Mouse (Mus musculus) stomach, postnatal 0 days (tissue): ENCODE measurements around the gene Tmem239.

Experiments
- CTCF ChIP-seq: IDR thresholded peaks from 2 replicates; pipeline ENCODE4 v1.5.1; 2016; ENCODE audit warnings: antibody characterized with exemption, low read depth, mild to moderate bottlenecking, moderate library complexity
- EP300 ChIP-seq: optimal IDR thresholded peaks from 2 replicates; pipeline ENCODE3; 2016; ENCODE audit warnings: antibody characterized with exemption

DNA sequence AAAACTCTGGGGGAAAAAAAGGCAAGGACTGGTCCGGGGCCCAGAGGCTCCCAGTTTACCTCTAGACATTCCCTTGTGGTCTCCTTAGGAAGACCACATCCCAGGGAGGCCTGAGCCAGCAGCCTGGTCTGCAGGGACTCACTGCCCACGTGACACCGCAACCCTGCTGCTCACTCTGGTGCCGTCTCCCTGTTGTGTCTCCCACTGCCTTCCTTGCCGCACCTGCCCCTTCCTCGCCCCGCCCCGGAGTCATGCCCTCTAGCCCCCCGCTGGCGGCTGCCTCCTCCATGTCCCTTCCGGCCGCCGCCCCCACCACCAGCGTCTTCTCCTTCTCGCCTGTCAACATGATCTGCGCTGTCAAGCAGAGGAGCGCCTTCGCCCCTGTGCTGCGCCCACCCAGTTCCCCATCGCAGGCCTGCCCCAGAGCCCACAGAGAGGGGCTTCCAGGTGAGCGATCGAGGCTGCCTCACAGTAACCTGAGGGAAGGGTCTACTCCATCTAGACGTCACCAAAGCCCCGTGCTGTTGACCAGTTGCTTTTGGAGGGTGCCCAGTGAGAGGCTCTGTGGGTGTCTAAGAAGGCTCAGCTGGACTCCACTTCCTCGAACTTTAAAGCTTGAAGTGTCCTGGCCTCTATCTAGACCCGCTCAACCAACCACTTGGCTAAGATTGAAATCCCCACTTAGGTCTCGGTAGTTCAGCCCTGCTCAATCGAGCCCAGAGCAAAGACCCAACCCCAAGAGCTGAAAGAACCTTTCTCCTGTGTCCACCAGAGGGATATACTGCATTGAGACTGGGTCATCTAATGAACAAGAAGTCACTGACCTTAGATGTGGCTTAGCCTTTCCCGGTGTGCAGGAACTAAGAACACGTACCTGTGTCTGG, 40.8 kb upstream of the Tmem239 start:
- TF ChIP-seq EP300 (no peak), CTCF (peak; percentile 41)
